Mouse (Mus musculus) mesoderm, embryonic 11.5 days (tissue): ENCODE data around the gene Abca1.

ENCODE experiments used
- DNase-seq: peaks from one replicate; pipeline ENCODE4 v3.0.0-alpha.2; 2012; ENCODE audit warnings: low read depth, low spot score

Abca1 gene

GRCm38 (mm10) chr4:53159767-53160166 is at the start of gene Abca1:
TSS of gene Abca1 (minus strand) at chr4:53159895.
- DNase-seq = peak; percentile 95

GRCm38 (mm10) chr4:53204482-53204881 is 44.8 kb upstream of the Abca1 start:
- peak; percentile 16 for DNase-seq

GRCm38 (mm10) chr4:53203595-53204400 is 44.1 kb upstream of the Abca1 start:
- DNase-seq = no peak

- no peak for DNase-seq
Measured at GRCm38 (mm10) chr4:53200276-53200675, 40.6 kb upstream of the Abca1 start.

- no peak for DNase-seq
Measured at GRCm38 (mm10) chr4:53197842-53198241, 38.1 kb upstream of the Abca1 start.

- peak; percentile 90 for DNase-seq
Measured at GRCm38 (mm10) chr4:53196058-53196771, 36.5 kb upstream of the Abca1 start.

- DNase-seq = peak; percentile 76
Measured at GRCm38 (mm10) chr4:53187071-53187470, 27.4 kb upstream of the Abca1 start.

- DNase-seq = no peak
Measured at GRCm38 (mm10) chr4:53186573-53186972, 26.9 kb upstream of the Abca1 start.

- no peak for DNase-seq
Measured at GRCm38 (mm10) chr4:53186141-53186540, 26.4 kb upstream of the Abca1 start.

- no peak for DNase-seq
Measured at GRCm38 (mm10) chr4:53181479-53181878, 21.8 kb upstream of the Abca1 start.

GRCm38 (mm10) chr4:53179308-53179820 is 19.7 kb upstream of the Abca1 start:
- DNase-seq = no peak

- DNase-seq = no peak
Measured at GRCm38 (mm10) chr4:53178489-53178888, 18.8 kb upstream of the Abca1 start.

GRCm38 (mm10) chr4:53177696-53178095 is 18.0 kb upstream of the Abca1 start:
- no peak for DNase-seq

- DNase-seq = no peak
Measured at GRCm38 (mm10) chr4:53174906-53175305, 15.2 kb upstream of the Abca1 start.

- DNase-seq = no peak
Measured at GRCm38 (mm10) chr4:53170403-53170802, 10.7 kb upstream of the Abca1 start.

- DNase-seq = no peak
Measured at GRCm38 (mm10) chr4:53165231-53165630, 5.5 kb upstream of the Abca1 start.

GRCm38 (mm10) chr4:53159176-53159575 is 519 bp downstream of the Abca1 start:
- DNase-seq = peak; percentile 45

GRCm38 (mm10) chr4:53158634-53159033 is 1.1 kb downstream of the Abca1 start:
- peak; percentile 69 for DNase-seq

- no peak for DNase-seq
Measured at GRCm38 (mm10) chr4:53155471-53155870, 4.2 kb downstream of the Abca1 start.

GRCm38 (mm10) chr4:53153711-53154110 is 6.0 kb downstream of the Abca1 start:
- no peak for DNase-seq

GRCm38 (mm10) chr4:53153061-53153460 is 6.6 kb downstream of the Abca1 start:
- DNase-seq = no peak

- no peak for DNase-seq
Measured at GRCm38 (mm10) chr4:53152655-53153054, 7.0 kb downstream of the Abca1 start.

- no peak for DNase-seq
Measured at GRCm38 (mm10) chr4:53150516-53150915, 9.2 kb downstream of the Abca1 start.
